Mouse (Mus musculus) small intestine, adult 2 months (tissue): ENCODE measurements around the gene Prss12. TPM values are rescaled to one million over a fixed set of nuclear protein-coding genes. Genes with fewer than 3 reads are reported as not detected.

Source experiments
- H3K27ac ChIP-seq: fragments of 200-500 bp; 2 replicates; pipeline ENCODE4 v1.5.1; 2012; ENCODE audit warnings: low read depth, low read length, control low read depth, inconsistent platforms; ENCODE audit not compliant: insufficient read depth
- H3K27me3 ChIP-seq: fragments of 200-500 bp; 2 replicates; pipeline ENCODE4 v1.6.1; 2012; ENCODE audit warnings: mild to moderate bottlenecking, moderate library complexity, low read length, inconsistent platforms; ENCODE audit not compliant: control insufficient read depth, insufficient read depth
- H3K36me3 ChIP-seq: fragments of 200-500 bp; 2 replicates; pipeline ENCODE4 v1.6.1; 2012; ENCODE audit warnings: mild to moderate bottlenecking, low read length, control low read depth, inconsistent platforms; ENCODE audit not compliant: control insufficient read depth, insufficient read depth
- H3K4me1 ChIP-seq: fragments of 200-500 bp; 2 replicates; pipeline ENCODE4 v1.6.1; 2012; ENCODE audit warnings: low read length, inconsistent platforms, mixed read lengths; ENCODE audit not compliant: control insufficient read depth, insufficient read depth, insufficient read length
- H3K4me3 ChIP-seq: fragments of 200-500 bp; 2 replicates; pipeline ENCODE4 v1.5.1; 2012; ENCODE audit warnings: low read depth, mild to moderate bottlenecking, control low read depth, inconsistent platforms, low read length, moderate library complexity
- CTCF ChIP-seq: fragments of 200-500 bp; IDR thresholded peaks from 2 replicates; pipeline ENCODE4 v1.5.1; 2012; ENCODE audit warnings: low read depth, mild to moderate bottlenecking, control low read depth, inconsistent platforms, low read length, moderate library complexity, mixed read lengths; ENCODE audit not compliant: insufficient replicate concordance, insufficient read length; ENCODE audit errors: extremely low read depth
- POLR2A ChIP-seq: fragments of 200-500 bp; IDR thresholded peaks from 2 replicates; pipeline ENCODE4 v1.6.1; 2012; ENCODE audit warnings: low read depth, mild to moderate bottlenecking, control low read depth, inconsistent platforms, low read length, moderate library complexity
- WGBS: fragments of 180-500 bp; shearing (Covaris S2); methylation state at CpG from one replicate; pipeline ENCODE4 v1.1.7; 2018; 5-methylcytosine and 5-hydroxymethylcytosine counted together
- polyA plus RNA-seq: library from polyadenylated mRNA; depleted of rRNA; stranded (reverse); fragments of >200 nt; gene quantifications from 2 replicates; pipeline ENCODE4 v1.2.3, GENCODE M21; 2012

Gene Prss12
- polyA plus RNA-seq, 1 experiment = 1.1 TPM

GRCm38 (mm10) chr3:123514886-123515285 is 68.2 kb downstream of the Prss12 start:
- Histone ChIP-seq H3K27ac (no peak overlapping the region), H3K27me3 (no peaks in the 10 kb centered on the region), H3K4me3 (no peak overlapping the region), H3K36me3 (no peaks in the 10 kb centered on the region), H3K4me1 (no peaks in the 10 kb centered on the region)
- WGBS = 31% methylated on average over 5 of the region's 5 CpGs
- TF ChIP-seq CTCF = no peak
- TF ChIP-seq POLR2A = no peak

- H3K4me1 ChIP-seq = no peaks in the 10 kb centered on the region
- no peak overlapping the region for H3K27ac ChIP-seq
- no peaks in the 10 kb centered on the region for H3K36me3 ChIP-seq
- H3K27me3 ChIP-seq = no peaks in the 10 kb centered on the region
- H3K4me3 ChIP-seq = no peak overlapping the region
- 19% methylated on average over 5 of the region's 5 CpGs for WGBS
- TF ChIP-seq POLR2A = no peak
- TF ChIP-seq CTCF = no peak
Measured at GRCm38 (mm10) chr3:123515600-123516359, 69.1 kb downstream of the Prss12 start.

DNA sequence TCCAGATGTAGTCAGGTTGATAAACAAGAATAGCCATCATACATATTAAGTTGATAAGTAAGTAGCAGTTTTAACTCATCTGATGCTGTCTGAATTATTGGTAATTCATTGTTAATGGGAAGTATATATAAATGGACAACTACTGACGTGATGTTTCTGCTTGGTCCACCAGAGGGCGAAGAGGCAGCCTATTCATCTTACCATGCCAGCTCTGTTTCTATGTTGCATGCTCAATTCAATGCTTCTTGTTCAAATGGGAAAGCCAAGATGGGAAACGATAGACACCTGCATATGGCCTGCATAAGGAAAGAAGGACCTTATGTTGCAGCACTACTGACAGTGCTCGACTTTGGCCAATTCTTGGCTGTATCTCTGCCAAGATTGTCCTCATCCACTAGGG is 70.1 kb downstream of the Prss12 start:
- Histone ChIP-seq H3K36me3 (no peaks in the 10 kb centered on the region), H3K4me3 (no peak overlapping the region), H3K27me3 (no peaks in the 10 kb centered on the region), H3K27ac (no peak overlapping the region), H3K4me1 (no peaks in the 10 kb centered on the region)
- no peak for TF ChIP-seq CTCF
- TF ChIP-seq POLR2A = no peak
- WGBS = 24% methylated on average over 4 of the region's 4 CpGs

DNA sequence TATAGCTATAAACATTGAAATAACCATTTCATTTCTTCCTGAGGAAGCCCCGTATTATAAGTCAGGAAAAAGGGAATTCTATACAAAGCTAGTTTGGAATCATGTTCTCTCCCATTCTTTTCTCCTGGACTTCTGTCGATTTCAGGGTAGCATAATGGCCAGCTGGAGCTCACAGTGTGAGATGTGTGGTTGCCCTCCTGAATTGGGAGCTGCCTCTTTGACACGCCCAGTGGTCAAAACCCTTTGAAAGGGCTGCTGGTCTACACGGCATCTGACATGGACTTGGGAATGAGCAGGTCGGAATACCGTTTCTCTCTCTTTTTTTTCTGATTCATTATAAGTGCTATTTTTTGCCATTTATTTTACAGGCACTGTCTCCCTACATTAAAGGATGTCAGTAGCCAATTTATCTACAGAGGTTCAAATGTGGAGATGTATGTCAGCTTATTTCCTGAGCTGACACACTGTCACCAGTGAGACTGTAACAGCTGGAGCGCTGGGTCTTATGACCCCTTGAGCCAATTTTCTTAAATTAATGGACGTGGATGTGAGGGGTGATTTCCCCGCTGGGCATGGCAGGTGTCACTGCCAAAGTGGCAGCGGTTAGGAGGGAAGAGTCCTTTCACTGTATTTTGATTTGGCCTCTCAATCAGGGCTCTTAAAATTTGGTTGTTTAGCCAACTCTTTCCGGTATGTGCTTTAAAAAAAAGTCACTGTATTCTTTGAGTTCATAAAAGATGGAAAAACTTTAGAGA is 79.8 kb downstream of the Prss12 start:
- 84% methylated on average over 11 of the region's 11 CpGs for WGBS

GRCm38 (mm10) chr3:123527806-123528507 is 81.2 kb downstream of the Prss12 start:
- H3K27ac ChIP-seq = no peak overlapping the region
- no peaks in the 10 kb centered on the region for H3K27me3 ChIP-seq
- H3K4me3 ChIP-seq = no peak overlapping the region
- no peak for TF ChIP-seq CTCF
- no peak for TF ChIP-seq POLR2A
- no peaks in the 10 kb centered on the region for H3K36me3 ChIP-seq
- 28% methylated on average over 10 of the region's 10 CpGs for WGBS
- no peaks in the 10 kb centered on the region for H3K4me1 ChIP-seq

More for the DNA sequence above, 79.8 kb downstream of the Prss12 start:
- Histone ChIP-seq H3K36me3 (no peaks in the 10 kb centered on the region), H3K27ac (no peak overlapping the region), H3K27me3 (no peaks in the 10 kb centered on the region), H3K4me1 (no peaks in the 10 kb centered on the region), H3K4me3 (no peak overlapping the region)
- TF ChIP-seq POLR2A = no peak
- TF ChIP-seq CTCF = no peak

DNA sequence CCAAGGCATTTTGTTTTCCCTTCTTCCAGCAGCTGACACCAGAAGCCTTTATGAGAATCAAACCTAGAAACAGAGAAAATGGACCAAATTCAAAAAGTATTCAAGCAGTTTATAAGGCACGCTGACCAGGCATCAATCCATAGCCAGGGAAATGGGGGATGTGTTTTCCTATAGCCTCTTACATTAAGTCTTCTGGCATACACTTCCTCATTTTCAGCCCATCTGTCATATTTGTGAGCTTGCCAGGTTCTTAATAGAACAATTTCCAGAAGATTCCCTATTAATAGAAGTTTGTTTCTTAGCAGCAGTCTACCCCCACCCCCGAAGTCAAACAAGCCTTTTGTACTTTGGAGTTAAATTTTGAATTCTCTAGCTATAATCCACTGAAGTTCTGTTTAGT is 84.4 kb downstream of the Prss12 start:
- H3K27ac ChIP-seq = no peak overlapping the region
- H3K4me3 ChIP-seq = no peak overlapping the region
- H3K4me1 ChIP-seq = no peaks in the 10 kb centered on the region
- WGBS = 62% methylated on average over 2 of the region's 2 CpGs
- H3K36me3 ChIP-seq = no peaks in the 10 kb centered on the region
- no peaks in the 10 kb centered on the region for H3K27me3 ChIP-seq
- TF ChIP-seq CTCF = no peak
- TF ChIP-seq POLR2A = no peak

GRCm38 (mm10) chr3:123537279-123537678 is 90.6 kb downstream of the Prss12 start:
- H3K27me3 ChIP-seq = no peaks in the 10 kb centered on the region
- no peak overlapping the region for H3K27ac ChIP-seq
- TF ChIP-seq CTCF = no peak
- no peak for TF ChIP-seq POLR2A
- no peak overlapping the region for H3K4me3 ChIP-seq
- H3K4me1 ChIP-seq = no peaks in the 10 kb centered on the region
- WGBS = 75% methylated on average over 1 of the region's 1 CpGs
- H3K36me3 ChIP-seq = no peaks in the 10 kb centered on the region
